Mouse (Mus musculus) small intestine, adult 2 months (tissue): ENCODE measurements around the gene Bpifb9b. TPM values are rescaled to one million over a fixed set of nuclear protein-coding genes. Genes with fewer than 3 reads are reported as not detected.
A peak's percentile ranks its signal among the peaks of the same experiment; 100 is the strongest.
"Not testable (repeated sequence)": the region's sequence is repeated elsewhere in the genome, so short reads cannot be mapped to it uniquely, and the experiment has no call there.

Source experiments
- H3K27ac ChIP-seq: fragments of 200-500 bp; 2 replicates; pipeline ENCODE4 v1.5.1; 2012; ENCODE audit warnings: low read depth, low read length, control low read depth, inconsistent platforms; ENCODE audit not compliant: insufficient read depth
- H3K27me3 ChIP-seq: fragments of 200-500 bp; 2 replicates; pipeline ENCODE4 v1.6.1; 2012; ENCODE audit warnings: mild to moderate bottlenecking, moderate library complexity, low read length, inconsistent platforms; ENCODE audit not compliant: control insufficient read depth, insufficient read depth
- H3K36me3 ChIP-seq: fragments of 200-500 bp; 2 replicates; pipeline ENCODE4 v1.6.1; 2012; ENCODE audit warnings: mild to moderate bottlenecking, low read length, control low read depth, inconsistent platforms; ENCODE audit not compliant: control insufficient read depth, insufficient read depth
- H3K4me1 ChIP-seq: fragments of 200-500 bp; 2 replicates; pipeline ENCODE4 v1.6.1; 2012; ENCODE audit warnings: low read length, inconsistent platforms, mixed read lengths; ENCODE audit not compliant: control insufficient read depth, insufficient read depth, insufficient read length
- H3K4me3 ChIP-seq: fragments of 200-500 bp; 2 replicates; pipeline ENCODE4 v1.5.1; 2012; ENCODE audit warnings: low read depth, mild to moderate bottlenecking, control low read depth, inconsistent platforms, low read length, moderate library complexity
- CTCF ChIP-seq: fragments of 200-500 bp; IDR thresholded peaks from 2 replicates; pipeline ENCODE4 v1.5.1; 2012; ENCODE audit warnings: low read depth, mild to moderate bottlenecking, control low read depth, inconsistent platforms, low read length, moderate library complexity, mixed read lengths; ENCODE audit not compliant: insufficient replicate concordance, insufficient read length; ENCODE audit errors: extremely low read depth
- POLR2A ChIP-seq: fragments of 200-500 bp; IDR thresholded peaks from 2 replicates; pipeline ENCODE4 v1.6.1; 2012; ENCODE audit warnings: low read depth, mild to moderate bottlenecking, control low read depth, inconsistent platforms, low read length, moderate library complexity
- WGBS: fragments of 180-500 bp; shearing (Covaris S2); methylation state at CpG from one replicate; pipeline ENCODE4 v1.1.7; 2018; 5-methylcytosine and 5-hydroxymethylcytosine counted together
- polyA plus RNA-seq: library from polyadenylated mRNA; depleted of rRNA; stranded (reverse); fragments of >200 nt; gene quantifications from 2 replicates; pipeline ENCODE4 v1.2.3, GENCODE M21; 2012; rRNA removed

Gene Bpifb9b
- polyA plus RNA-seq, 1 experiment: not detected

GRCm38 (mm10) chr2:154326852-154327251, 19.8 kb downstream of the Bpifb9b start:
- no peak overlapping the region for H3K27ac ChIP-seq
- H3K4me1 ChIP-seq: no peaks in the 10 kb centered on the region
- no peaks in the 10 kb centered on the region for H3K27me3 ChIP-seq
- H3K4me3 ChIP-seq: no peak overlapping the region
- WGBS: 52% methylated on average over 3 of the region's 3 CpGs
- TF ChIP-seq POLR2A (no peak), CTCF (no peak)
- H3K36me3 ChIP-seq: no peaks in the 10 kb centered on the region

- 79% methylated on average over 4 of the region's 4 CpGs for WGBS
These were observed 28.5 kb downstream of the Bpifb9b start for GRCm38 (mm10) chr2:154335572-154335971.

GRCm38 (mm10) chr2:154338161-154338560, 31.1 kb downstream of the Bpifb9b start:
- Histone ChIP-seq H3K4me3 (no peak overlapping the region), H3K36me3 (peaks cover 32% of the 10 kb centered on the region), H3K27me3 (no peaks in the 10 kb centered on the region), H3K27ac (no peak overlapping the region), H3K4me1 (no peaks in the 10 kb centered on the region)
- 86% methylated on average over 1 of the region's 1 CpGs for WGBS
- TF ChIP-seq CTCF: no peak
- no peak for TF ChIP-seq POLR2A

More at GRCm38 (mm10) chr2:154335572-154335971, 28.5 kb downstream of the Bpifb9b start:
- no peaks in the 10 kb centered on the region for H3K4me1 ChIP-seq
- H3K27me3 ChIP-seq: no peaks in the 10 kb centered on the region
- H3K27ac ChIP-seq: no peak overlapping the region
- no peak for TF ChIP-seq CTCF
- TF ChIP-seq POLR2A: no peak
- H3K36me3 ChIP-seq: peaks cover 17% of the 10 kb centered on the region
- no peak overlapping the region for H3K4me3 ChIP-seq

GRCm38 (mm10) chr2:154339356-154339755, 32.3 kb downstream of the Bpifb9b start:
- 86% methylated on average over 2 of the region's 2 CpGs for WGBS
- no peak overlapping the region for H3K27ac ChIP-seq
- peaks cover 37% of the 10 kb centered on the region for H3K36me3 ChIP-seq
- no peaks in the 10 kb centered on the region for H3K27me3 ChIP-seq
- H3K4me1 ChIP-seq: no peaks in the 10 kb centered on the region
- no peak overlapping the region for H3K4me3 ChIP-seq
- no peak for TF ChIP-seq CTCF
- TF ChIP-seq POLR2A: no peak

- TF ChIP-seq CTCF: no peak
- TF ChIP-seq POLR2A: no peak
- Histone ChIP-seq H3K27me3 (no peaks in the 10 kb centered on the region), H3K27ac (no peak overlapping the region), H3K4me1 (no peaks in the 10 kb centered on the region), H3K4me3 (no peak overlapping the region), H3K36me3 (peaks cover 48% of the 10 kb centered on the region)
- WGBS: 50% methylated on average over 3 of the region's 3 CpGs
These were observed 41.1 kb downstream of the Bpifb9b start for GRCm38 (mm10) chr2:154348152-154348551.

GRCm38 (mm10) chr2:154354000-154354425, 47.0 kb downstream of the Bpifb9b start:
- WGBS: 87% methylated on average over 15 of the region's 19 CpGs
- TF ChIP-seq CTCF: peak; percentile 9; the same call in 1 of the 2 replicates

GRCm38 (mm10) chr2:154367510-154367909, 60.5 kb downstream of the Bpifb9b start:
- Histone ChIP-seq H3K27ac (no peak overlapping the region), H3K36me3 (peaks cover 29% of the 10 kb centered on the region), H3K4me3 (no peak overlapping the region), H3K4me1 (no peaks in the 10 kb centered on the region), H3K27me3 (no peaks in the 10 kb centered on the region)
- no peak for TF ChIP-seq CTCF
- TF ChIP-seq POLR2A: no peak
- WGBS: 90% methylated on average over 1 of the region's 1 CpGs

More at GRCm38 (mm10) chr2:154354000-154354425, 47.0 kb downstream of the Bpifb9b start:
- H3K27me3 ChIP-seq, H3K4me1 ChIP-seq: not testable (repeated sequence)
- peaks cover 15% of the 10 kb centered on the region for H3K36me3 ChIP-seq
- peak overlapping the region; percentile 77 for H3K4me3 ChIP-seq
- peak overlapping the region; percentile 75 for H3K27ac ChIP-seq

Other genes with a start within 250 kb of the Bpifb9b start
- not detected in 2 replicates for gene Bpifa3, start 176.9 kb upstream of the Bpifb9b start, polyA plus RNA-seq
- not detected in 2 replicates for gene Bpifa1, start 164.3 kb upstream of the Bpifb9b start, polyA plus RNA-seq
- not detected in 2 replicates for gene Bpifa5, start 144.6 kb upstream of the Bpifb9b start, polyA plus RNA-seq
- gene Bpifb1, start 116.4 kb upstream of the Bpifb9b start, polyA plus RNA-seq: 2.7 TPM in 1 of 2 replicates, not detected in the other
- gene Bpifb5, start 83.5 kb upstream of the Bpifb9b start, polyA plus RNA-seq: 0.09 TPM in 1 of 2 replicates, not detected in the other
- gene Bpifb9a, start 49.4 kb upstream of the Bpifb9b start, polyA plus RNA-seq: not detected in 2 replicates
- gene Cdk5rap1, start 65.8 kb downstream of the Bpifb9b start, polyA plus RNA-seq: 3.2 and 5.4 TPM in 2 replicates
- 12.0 and 27.5 TPM in 2 replicates for gene Snta1, start 100.9 kb downstream of the Bpifb9b start, polyA plus RNA-seq
- 3.6 and 9.8 TPM in 2 replicates for gene Cbfa2t2, start 129.3 kb downstream of the Bpifb9b start, polyA plus RNA-seq
- 0.32 and 0.47 TPM in 2 replicates for gene 1700003F12Rik, start 239.9 kb downstream of the Bpifb9b start, polyA plus RNA-seq
- not detected in 2 replicates for gene Actl10, start 244.5 kb downstream of the Bpifb9b start, polyA plus RNA-seq